Mouse (Mus musculus): ENCODE results near the gene Vmn1r152. TPM values are rescaled to one million over a fixed set of nuclear protein-coding genes. Genes with fewer than 3 reads are reported as not detected.

Gene Vmn1r152
- polyA plus RNA-seq (2012; rRNA removed): not detected in 2 replicates

DNA sequence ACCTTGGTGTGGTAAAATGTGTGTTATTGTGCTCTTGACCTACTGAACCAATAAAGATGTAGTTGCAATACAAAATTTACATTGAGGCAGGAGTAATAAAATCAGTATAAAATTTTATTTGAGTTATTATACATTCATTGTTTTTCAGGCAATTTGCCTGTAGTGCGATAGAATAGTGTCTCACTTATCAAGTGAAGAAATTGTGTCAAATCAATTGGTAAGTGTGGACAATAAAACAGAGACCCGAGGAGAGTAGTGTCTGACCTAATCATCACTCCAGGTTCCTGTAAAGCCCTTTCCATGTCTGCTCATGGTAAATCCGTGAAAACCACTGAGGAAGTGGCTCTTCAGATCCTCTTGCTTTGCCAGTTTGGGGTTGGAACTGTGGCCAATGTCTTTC is at the start of gene Vmn1r152:
Gene Vmn1r152, plus strand, starts transcription at position 301 of the 400 bp plus-strand sequence.

GRCm38 (mm10) chr7:22499578-22499977 is 23.2 kb upstream of the Vmn1r152 start, which contains the start of gene Vmn1r151:
Gene Vmn1r151 (minus strand): TSS chr7:22499678.

GRCm38 (mm10) chr7:22534787-22535186 is 12.0 kb downstream of the Vmn1r152 start, which contains the start of gene Gm8677:
Gene Gm8677 (minus strand): TSS chr7:22534887.

GRCm38 (mm10) chr7:22565243-22565642 is 42.5 kb downstream of the Vmn1r152 start, which contains the start of gene Gm4201:
Gene Gm4201 (minus strand): TSS chr7:22565343.

Other genes with a start within 250 kb of the Vmn1r152 start
- not detected in 2 replicates for gene Gm4187, start 193.2 kb upstream of the Vmn1r152 start, polyA plus RNA-seq (2012; rRNA removed)
- gene Gm8660, start 151.9 kb upstream of the Vmn1r152 start, polyA plus RNA-seq (2012; rRNA removed): not detected in 2 replicates
- not detected in 2 replicates for gene Vmn1r148, start 109.4 kb upstream of the Vmn1r152 start, polyA plus RNA-seq (2012; rRNA removed)
- not detected in 2 replicates for gene Vmn1r149, start 84.7 kb upstream of the Vmn1r152 start, polyA plus RNA-seq (2012; rRNA removed)
- gene Gm10665, start 58.9 kb upstream of the Vmn1r152 start, polyA plus RNA-seq (2012; rRNA removed): not detected in 2 replicates
- gene Vmn1r151, start 23.3 kb upstream of the Vmn1r152 start, polyA plus RNA-seq (2012; rRNA removed): not detected in 2 replicates
- not detected in 2 replicates for gene Gm8677, start 11.9 kb downstream of the Vmn1r152 start, polyA plus RNA-seq (2012; rRNA removed)
- not detected in 2 replicates for gene Gm4201, start 42.4 kb downstream of the Vmn1r152 start, polyA plus RNA-seq (2012; rRNA removed)
- not detected in 2 replicates for gene Gm4565, start 65.2 kb downstream of the Vmn1r152 start, polyA plus RNA-seq (2012; rRNA removed)
- not detected in 2 replicates for gene Vmn1r155, start 135.1 kb downstream of the Vmn1r152 start, polyA plus RNA-seq (2012; rRNA removed)
- gene Gm8693, start 169.3 kb downstream of the Vmn1r152 start, polyA plus RNA-seq (2012; rRNA removed): not detected in 2 replicates
- not detected in 2 replicates for gene Gm4567, start 196.7 kb downstream of the Vmn1r152 start, polyA plus RNA-seq (2012; rRNA removed)
- not detected in 2 replicates for gene Vmn1r157, start 238.7 kb downstream of the Vmn1r152 start, polyA plus RNA-seq (2012; rRNA removed)

Data from central nervous system, embryonic 11.5 days (tissue).